Mouse (Mus musculus) megakaryocyte, embryonic 14.5 days (primary cell): ENCODE data around the gene Tysnd1.

ENCODE experiments used
- FLI1 ChIP-seq: IDR thresholded peaks from 2 replicates; pipeline ENCODE4 v1.6.1; 2012; ENCODE audit warnings: low read length, inconsistent platforms, mixed read lengths
- GATA1 ChIP-seq: IDR thresholded peaks from 3 replicates; pipeline ENCODE4 v1.6.1; 2012; ENCODE audit warnings: mixed read lengths, low read length, inconsistent platforms, borderline replicate concordance

GRCm38 (mm10) chr10:61714146-61714545 is 18.8 kb downstream of the Tysnd1 start:
- no peak for TF ChIP-seq GATA1
- TF ChIP-seq FLI1: no peak
